Mouse (Mus musculus) adrenal gland, postnatal 10 days (tissue): Measurements from ENCODE around the gene Zc3h12d. TPM values are rescaled to one million over a fixed set of nuclear protein-coding genes. Genes with fewer than 3 reads are reported as not detected.

Experiments used
- DNase-seq: peaks from one replicate; pipeline ENCODE4 v3.0.0; 2021; ENCODE audit warnings: mixed read lengths
- total RNA-seq, 2 experiments: library from RNA; stranded (reverse); gene quantifications; 2 replicates each; pipeline ENCODE4 v1.2.3; 2021

The Zc3h12d gene
- total RNA-seq, 2 experiments from 2014 or later, result 1.00 to 1.1 TPM

GRCm38 (mm10) chr10:7839551-7840352 is 7.5 kb downstream of the Zc3h12d start:
- DNase-seq, result peak; percentile 80

- no peak for DNase-seq
Measured at GRCm38 (mm10) chr10:7840353-7840733, 8.1 kb downstream of the Zc3h12d start.

GRCm38 (mm10) chr10:7840785-7841184 is 8.5 kb downstream of the Zc3h12d start:
- DNase-seq, result no peak

GRCm38 (mm10) chr10:7841571-7842080 is 9.4 kb downstream of the Zc3h12d start:
- peak; percentile 91 for DNase-seq

GRCm38 (mm10) chr10:7843181-7843580 is 10.9 kb downstream of the Zc3h12d start:
- DNase-seq, result no peak

GRCm38 (mm10) chr10:7844161-7844560 is 11.9 kb downstream of the Zc3h12d start:
- no peak for DNase-seq

- no peak for DNase-seq
Measured at GRCm38 (mm10) chr10:7845136-7845535, 12.9 kb downstream of the Zc3h12d start.

- DNase-seq, result no peak
Measured at GRCm38 (mm10) chr10:7845991-7846390, 13.7 kb downstream of the Zc3h12d start.

- no peak for DNase-seq
Measured at GRCm38 (mm10) chr10:7847166-7847605, 14.9 kb downstream of the Zc3h12d start.

- DNase-seq, result no peak
Measured at GRCm38 (mm10) chr10:7851891-7852290, 19.6 kb downstream of the Zc3h12d start.

GRCm38 (mm10) chr10:7860494-7860893 is 28.2 kb downstream of the Zc3h12d start:
- DNase-seq, result no peak

- DNase-seq, result no peak
Measured at GRCm38 (mm10) chr10:7861259-7861936, 29.1 kb downstream of the Zc3h12d start.

GRCm38 (mm10) chr10:7861937-7862657 is 29.8 kb downstream of the Zc3h12d start:
- DNase-seq, result no peak

- DNase-seq, result no peak
Measured at GRCm38 (mm10) chr10:7863411-7863810, 31.1 kb downstream of the Zc3h12d start.

GRCm38 (mm10) chr10:7864184-7864583 is 31.9 kb downstream of the Zc3h12d start:
- peak; percentile 43 for DNase-seq

GRCm38 (mm10) chr10:7864806-7865205 is 32.5 kb downstream of the Zc3h12d start:
- DNase-seq, result no peak

- DNase-seq, result peak; percentile 68
Measured at GRCm38 (mm10) chr10:7866762-7867665, 34.7 kb downstream of the Zc3h12d start.

- no peak for DNase-seq
Measured at GRCm38 (mm10) chr10:7867666-7868030, 35.4 kb downstream of the Zc3h12d start.

- no peak for DNase-seq
Measured at GRCm38 (mm10) chr10:7869746-7870145, 37.5 kb downstream of the Zc3h12d start.

- peak; percentile 46 for DNase-seq
Measured at GRCm38 (mm10) chr10:7870571-7871315, 38.5 kb downstream of the Zc3h12d start.
